Mouse (Mus musculus) bone marrow macrophage, adult 2 months (primary cell): ENCODE data around the gene Clba1. TPM values are rescaled to one million over a fixed set of nuclear protein-coding genes. Genes with fewer than 3 reads are reported as not detected.
"Not testable (repeated sequence)": the region's sequence is repeated elsewhere in the genome, so short reads cannot be mapped to it uniquely, and the experiment has no call there.

Experiments
- H3K27ac ChIP-seq: 2 replicates; pipeline ENCODE4 v1.5.1; 2012; ENCODE audit warnings: low read depth, low read length; ENCODE audit not compliant: insufficient read depth
- H3K4me1 ChIP-seq: 2 replicates; pipeline ENCODE4 v1.6.1; 2012; ENCODE audit warnings: low read length; ENCODE audit not compliant: control insufficient read depth, insufficient read depth
- H3K4me3 ChIP-seq: 2 replicates; pipeline ENCODE4 v1.5.1; 2012; ENCODE audit warnings: mild to moderate bottlenecking, low read length, moderate library complexity; ENCODE audit not compliant: insufficient read depth
- CTCF ChIP-seq: IDR thresholded peaks from 2 replicates; pipeline ENCODE4 v1.5.1; 2012; ENCODE audit warnings: low read depth, mild to moderate bottlenecking, low read length, moderate library complexity
- POLR2A ChIP-seq: IDR thresholded peaks from 2 replicates; pipeline ENCODE4 v1.6.1; 2012; ENCODE audit warnings: mild to moderate bottlenecking, low read depth, low read length, borderline replicate concordance
- polyA plus RNA-seq: library from polyadenylated mRNA; stranded (reverse); fragments of >200 nt; gene quantifications from 2 replicates; pipeline ENCODE4 v1.2.4, GENCODE M21; 2012; ENCODE audit not compliant: missing spikeins, insufficient read depth, insufficient read length

The Clba1 gene
- polyA plus RNA-seq, 1 experiment, result 2.1 TPM

- Histone ChIP-seq H3K4me3 (no peak overlapping the region), H3K4me1 (no peaks in the 10 kb centered on the region), H3K27ac (no peak overlapping the region)
- no peak for TF ChIP-seq POLR2A
- no peak for TF ChIP-seq CTCF
Observed at GRCm38 (mm10) chr12:112814682-112815470, 6.1 kb downstream of the Clba1 start.

- no peak overlapping the region for H3K27ac ChIP-seq
- H3K4me3 ChIP-seq, result no peak overlapping the region
- peak; percentile 92 for TF ChIP-seq CTCF
- no peak for TF ChIP-seq POLR2A
- H3K4me1 ChIP-seq, result no peaks in the 10 kb centered on the region
Observed at GRCm38 (mm10) chr12:112816294-112816693, 7.6 kb downstream of the Clba1 start.

GRCm38 (mm10) chr12:112816866-112817265, 8.1 kb downstream of the Clba1 start:
- H3K4me1 ChIP-seq, H3K4me3 ChIP-seq, H3K27ac ChIP-seq: not testable (repeated sequence)

GRCm38 (mm10) chr12:112819057-112819662, 10.4 kb downstream of the Clba1 start:
- Histone ChIP-seq H3K4me1 (peaks cover 12% of the 10 kb centered on the region), H3K27ac (no peak overlapping the region)
- TF ChIP-seq CTCF (no peak), POLR2A (no peak)

GRCm38 (mm10) chr12:112820401-112820999, 11.8 kb downstream of the Clba1 start:
- Histone ChIP-seq H3K27ac (no peak overlapping the region), H3K4me1 (peaks cover 19% of the 10 kb centered on the region), H3K4me3 (no peak overlapping the region)
- TF ChIP-seq CTCF (no peak), POLR2A (no peak)

More at GRCm38 (mm10) chr12:112819057-112819662, 10.4 kb downstream of the Clba1 start:
- no peak overlapping the region for H3K4me3 ChIP-seq

GRCm38 (mm10) chr12:112821216-112821615, 12.5 kb downstream of the Clba1 start:
- TF ChIP-seq POLR2A (no peak), CTCF (no peak)
- peaks cover 26% of the 10 kb centered on the region for H3K4me1 ChIP-seq
- H3K4me3 ChIP-seq, result no peak overlapping the region
- no peak overlapping the region for H3K27ac ChIP-seq

GRCm38 (mm10) chr12:112821974-112822373, 13.2 kb downstream of the Clba1 start:
- TF ChIP-seq CTCF (no peak), POLR2A (no peak)
- H3K27ac ChIP-seq, result no peak overlapping the region
- H3K4me1 ChIP-seq, result peaks cover 33% of the 10 kb centered on the region
- no peak overlapping the region for H3K4me3 ChIP-seq

- H3K4me3 ChIP-seq, result no peak overlapping the region
- peaks cover 40% of the 10 kb centered on the region for H3K4me1 ChIP-seq
- H3K27ac ChIP-seq, result no peak overlapping the region
- TF ChIP-seq CTCF (no peak), POLR2A (no peak)
Observed at GRCm38 (mm10) chr12:112822676-112823075, 13.9 kb downstream of the Clba1 start.

GRCm38 (mm10) chr12:112823221-112823620, 14.5 kb downstream of the Clba1 start:
- TF ChIP-seq POLR2A (no peak), CTCF (no peak)
- H3K4me1 ChIP-seq, result peaks cover 42% of the 10 kb centered on the region
- no peak overlapping the region for H3K4me3 ChIP-seq
- H3K27ac ChIP-seq, result no peak overlapping the region

GRCm38 (mm10) chr12:112825901-112826300, 17.2 kb downstream of the Clba1 start:
- Histone ChIP-seq H3K27ac (no peak overlapping the region), H3K4me3 (no peak overlapping the region), H3K4me1 (peaks cover 46% of the 10 kb centered on the region)
- TF ChIP-seq CTCF, result no peak
- no peak for TF ChIP-seq POLR2A
